Mouse (Mus musculus) lung, postnatal 36 days (tissue): Measurements from ENCODE around the gene Vmn2r107.

ENCODE experiments used
- DNase-seq: peaks from one replicate; pipeline ENCODE4 v3.0.0; 2022; ENCODE audit warnings: mixed read lengths

The Vmn2r107 gene

GRCm38 (mm10) chr17:20344942-20345341, at the start of gene Vmn2r107:
TSS of gene Vmn2r107 (plus strand) at chr17:20345242.
- DNase-seq = no peak

- no peak for DNase-seq
Measured at GRCm38 (mm10) chr17:20305790-20306189, 39.3 kb upstream of the Vmn2r107 start.

- DNase-seq = no peak
Measured at GRCm38 (mm10) chr17:20399105-20399504, 54.1 kb downstream of the Vmn2r107 start.

- DNase-seq = no peak
Measured at GRCm38 (mm10) chr17:20413846-20414245, 68.8 kb downstream of the Vmn2r107 start, which contains the start of gene Vmn1r224. TSS of gene Vmn1r224 (plus strand) at chr17:20414146.
